Mouse (Mus musculus) hindbrain, embryonic 10.5 days (tissue): ENCODE measurements around the gene Tef. TPM values are rescaled to one million over a fixed set of nuclear protein-coding genes. Genes with fewer than 3 reads are reported as not detected.

Experiments
- DNase-seq: peaks from one replicate; pipeline ENCODE4 v3.0.0-alpha.2; 2017; ENCODE audit warnings: low spot score
- H3K27ac ChIP-seq: fragments of 300-500 bp; sonication (generic); 2 replicates; pipeline ENCODE4 v1.5.1; 2016; ENCODE audit warnings: mild to moderate bottlenecking, moderate library complexity
- H3K27me3 ChIP-seq: fragments of 300-500 bp; sonication (generic); 2 replicates; pipeline ENCODE4 v1.6.1; 2016; ENCODE audit warnings: mild to moderate bottlenecking; ENCODE audit not compliant: poor library complexity, insufficient read depth, severe bottlenecking
- H3K36me3 ChIP-seq: fragments of 300-500 bp; sonication (generic); 2 replicates; pipeline ENCODE4 v1.6.1; 2016; ENCODE audit warnings: mild to moderate bottlenecking, moderate library complexity
- H3K4me1 ChIP-seq: fragments of 300-500 bp; sonication (generic); replicated peaks from 2 replicates; pipeline ENCODE4 v1.6.1; 2016; ENCODE audit warnings: mild to moderate bottlenecking
- H3K4me3 ChIP-seq: fragments of 300-500 bp; sonication (generic); 2 replicates; pipeline ENCODE4 v1.5.1; 2016; ENCODE audit warnings: mild to moderate bottlenecking, moderate library complexity
- H3K9me3 ChIP-seq: fragments of 300-500 bp; sonication (generic); 2 replicates; pipeline ENCODE4 v1.6.1; 2016; ENCODE audit warnings: mild to moderate bottlenecking, moderate library complexity
- WGBS: fragments of 180-500 bp; shearing (Covaris S2); methylation state at CpG from one replicate; pipeline ENCODE4 v1.1.7; 2016; 5-methylcytosine and 5-hydroxymethylcytosine counted together
- polyA plus RNA-seq: library from polyadenylated mRNA; unstranded; fragments of >200 nt; fragmentation: Nextera tagmentation; extraction: Ambion mirVana; gene quantifications from 2 replicates; pipeline ENCODE4 v1.2.1, GENCODE M21; 2016

Tef gene
- polyA plus RNA-seq, 1 experiment from 2014 or later, result 19.4 TPM

DNA sequence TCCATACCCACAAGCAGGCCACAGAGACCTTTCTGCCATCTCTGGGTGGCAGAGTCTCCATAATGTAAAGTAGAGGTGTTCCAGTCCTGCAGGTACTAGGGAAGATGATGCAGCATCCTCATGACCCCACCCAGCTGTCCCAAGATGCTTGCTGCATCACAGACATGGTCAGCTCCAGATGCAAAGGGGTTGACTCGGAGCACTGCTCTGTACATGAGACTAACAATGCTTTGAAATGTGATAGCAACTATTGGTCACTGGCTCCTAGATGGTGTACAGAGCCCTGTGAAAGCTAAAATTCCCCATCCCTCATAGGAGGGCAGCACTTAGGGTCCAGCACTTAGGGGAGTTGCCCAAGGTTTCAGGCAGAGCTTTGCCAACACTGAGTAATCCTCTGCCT is 2.0 kb downstream of the Tef start:
- Histone ChIP-seq H3K4me3 (no peak overlapping the region), H3K9me3 (no peaks in the 10 kb centered on the region), H3K36me3 (no peaks in the 10 kb centered on the region), H3K4me1 (peaks cover 32% of the 10 kb centered on the region), H3K27ac (no peak overlapping the region), H3K27me3 (peaks cover 10% of the 10 kb centered on the region; the same call in 1 of the 2 replicates)
- no peak for DNase-seq
- WGBS, result 55% methylated on average over 1 of the region's 1 CpGs

DNA sequence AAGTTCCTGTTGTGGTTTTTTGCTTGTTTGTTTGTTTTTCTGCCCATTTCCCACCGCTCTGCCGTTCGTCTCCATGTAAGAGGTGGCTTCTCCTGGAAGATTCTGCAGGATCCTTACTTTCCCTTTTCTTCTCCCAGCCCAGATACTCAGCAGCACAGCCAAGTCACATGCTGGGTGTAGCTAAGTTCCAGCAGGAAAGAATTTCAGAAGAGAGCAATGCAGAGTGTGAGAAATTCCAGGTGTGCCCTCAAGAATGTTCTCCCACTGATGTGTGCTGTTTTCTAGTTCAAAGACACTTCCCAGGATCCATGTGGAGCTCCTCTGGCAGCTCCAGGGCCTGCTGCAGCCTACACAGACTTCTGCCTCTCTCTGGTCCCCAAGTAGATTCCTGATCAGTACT is 2.7 kb downstream of the Tef start:
- Histone ChIP-seq H3K27ac (no peak overlapping the region), H3K9me3 (no peaks in the 10 kb centered on the region), H3K4me1 (peaks cover 35% of the 10 kb centered on the region), H3K27me3 (peaks cover 11% of the 10 kb centered on the region; the same call in 1 of the 2 replicates), H3K4me3 (no peak overlapping the region), H3K36me3 (no peaks in the 10 kb centered on the region)
- WGBS, result 84% methylated on average over 3 of the region's 3 CpGs
- no peak for DNase-seq

DNA sequence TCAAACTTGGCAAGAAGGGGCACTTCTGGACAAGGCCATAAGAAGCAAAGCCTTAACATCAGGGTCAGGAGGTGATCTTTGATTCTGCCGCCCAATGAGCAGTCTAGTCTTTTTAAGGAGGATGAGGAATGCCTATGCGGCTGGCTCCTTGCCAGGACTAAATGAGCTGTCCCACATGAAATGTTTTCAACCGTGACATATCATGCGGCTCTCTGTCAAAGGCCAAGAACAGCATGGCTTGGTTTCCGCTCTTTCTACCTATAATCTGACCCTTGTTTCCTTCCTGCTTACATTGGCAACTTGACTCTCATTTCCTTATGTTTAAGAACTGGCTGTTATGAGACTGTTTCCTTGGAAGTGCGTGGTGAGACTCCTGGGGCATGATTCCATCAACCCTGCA is 3.4 kb downstream of the Tef start:
- no peaks in the 10 kb centered on the region for H3K9me3 ChIP-seq
- peaks cover 11% of the 10 kb centered on the region; the same call in 1 of the 2 replicates for H3K27me3 ChIP-seq
- peaks cover 43% of the 10 kb centered on the region for H3K4me1 ChIP-seq
- H3K4me3 ChIP-seq, result no peak overlapping the region
- no peak overlapping the region for H3K27ac ChIP-seq
- 63% methylated on average over 6 of the region's 6 CpGs for WGBS
- no peaks in the 10 kb centered on the region for H3K36me3 ChIP-seq
- no peak for DNase-seq

DNA sequence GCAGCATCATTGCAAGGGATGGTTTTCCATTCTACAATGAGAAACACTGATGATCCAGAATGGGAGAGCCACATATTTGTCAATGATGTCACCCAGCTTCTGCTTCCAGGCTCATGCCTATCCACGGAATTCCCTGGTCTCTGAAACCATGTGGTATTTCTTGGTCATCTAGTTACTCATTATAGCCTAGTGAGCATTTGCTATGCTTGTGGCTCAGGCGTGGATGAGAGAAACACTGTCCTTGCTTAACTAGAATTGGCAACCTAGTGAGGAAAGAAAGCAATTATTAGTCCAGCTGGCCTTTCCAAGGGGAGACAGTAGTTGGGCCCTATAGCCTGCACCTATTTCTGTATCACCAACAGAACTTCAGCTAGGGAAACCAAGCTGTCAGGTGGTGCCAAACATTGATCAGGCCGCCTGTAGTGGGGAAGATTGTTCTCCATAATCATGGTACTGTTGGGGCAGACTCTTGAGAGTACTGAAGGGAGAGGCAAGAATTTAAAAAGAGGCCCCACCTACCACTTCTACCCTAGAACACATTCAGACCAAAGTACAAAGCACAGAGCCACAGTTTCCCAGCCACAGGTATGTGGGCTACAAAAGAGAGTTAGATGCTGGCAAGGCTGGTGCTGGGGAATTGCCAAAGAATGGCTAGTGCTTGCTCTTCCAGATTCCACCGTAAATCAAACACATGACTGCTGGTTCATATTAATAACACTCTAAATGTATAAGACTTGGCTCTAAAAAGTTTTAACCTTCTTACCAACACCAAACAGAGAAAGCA is 4.6 kb downstream of the Tef start:
- Histone ChIP-seq H3K4me1 (peaks cover 51% of the 10 kb centered on the region), H3K36me3 (no peaks in the 10 kb centered on the region), H3K27ac (no peak overlapping the region), H3K4me3 (no peak overlapping the region), H3K27me3 (peaks cover 11% of the 10 kb centered on the region; the same call in 1 of the 2 replicates), H3K9me3 (no peaks in the 10 kb centered on the region)
- 85% methylated on average over 4 of the region's 4 CpGs for WGBS
- DNase-seq, result no peak

DNA sequence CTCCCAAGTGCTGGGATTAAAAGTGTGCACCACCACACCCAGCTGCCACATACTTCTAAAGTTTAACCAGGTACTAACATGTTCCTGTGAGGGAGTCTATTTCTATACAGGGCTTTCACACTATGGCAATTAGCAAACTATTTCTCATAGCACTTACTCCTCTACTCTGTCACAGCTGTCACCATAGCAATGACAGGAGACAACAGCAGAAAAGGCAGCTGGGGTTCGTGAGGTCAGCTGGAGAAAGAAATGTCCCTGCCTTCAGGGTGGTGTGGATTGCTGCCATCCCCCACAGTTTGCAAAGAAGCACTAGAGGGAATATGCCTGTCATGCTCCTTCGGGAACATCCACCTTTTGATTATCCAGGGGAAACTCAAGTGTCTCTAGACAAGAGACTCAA is 6.6 kb downstream of the Tef start:
- 61% methylated on average over 2 of the region's 2 CpGs for WGBS
- Histone ChIP-seq H3K9me3 (no peaks in the 10 kb centered on the region), H3K4me1 (peaks cover 50% of the 10 kb centered on the region), H3K4me3 (no peak overlapping the region), H3K27me3 (peaks cover 7% of the 10 kb centered on the region; the same call in 1 of the 2 replicates), H3K36me3 (no peaks in the 10 kb centered on the region), H3K27ac (no peak overlapping the region)
- no peak for DNase-seq

DNA sequence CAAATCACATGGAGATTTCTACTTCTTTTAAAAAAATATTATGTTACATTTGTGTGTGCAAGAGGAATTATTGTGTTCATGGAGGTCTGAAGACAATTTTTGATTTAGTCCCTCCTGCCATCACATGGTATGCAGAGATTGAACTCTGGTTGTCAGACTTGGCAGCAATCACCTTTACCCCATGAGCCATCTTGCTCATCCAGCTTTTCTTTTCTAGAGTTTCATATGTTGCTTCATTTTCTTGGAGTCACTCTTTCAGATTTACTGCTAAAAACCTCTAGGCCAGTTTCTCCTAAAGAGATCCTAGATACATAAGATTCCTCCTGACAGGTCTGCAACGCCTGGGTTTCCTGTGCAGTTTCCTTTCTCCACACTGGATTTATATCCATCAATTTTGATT is 7.3 kb downstream of the Tef start:
- no peak for DNase-seq
- WGBS, result 68% methylated on average over 1 of the region's 1 CpGs
- peak overlapping the region; percentile 95 for H3K27ac ChIP-seq
- peak overlapping the region; percentile 88 for H3K4me3 ChIP-seq
- H3K27me3 ChIP-seq, result peaks cover 6% of the 10 kb centered on the region; the same call in 1 of the 2 replicates
- no peaks in the 10 kb centered on the region for H3K9me3 ChIP-seq
- peaks cover 50% of the 10 kb centered on the region for H3K4me1 ChIP-seq
- H3K36me3 ChIP-seq, result no peaks in the 10 kb centered on the region

DNA sequence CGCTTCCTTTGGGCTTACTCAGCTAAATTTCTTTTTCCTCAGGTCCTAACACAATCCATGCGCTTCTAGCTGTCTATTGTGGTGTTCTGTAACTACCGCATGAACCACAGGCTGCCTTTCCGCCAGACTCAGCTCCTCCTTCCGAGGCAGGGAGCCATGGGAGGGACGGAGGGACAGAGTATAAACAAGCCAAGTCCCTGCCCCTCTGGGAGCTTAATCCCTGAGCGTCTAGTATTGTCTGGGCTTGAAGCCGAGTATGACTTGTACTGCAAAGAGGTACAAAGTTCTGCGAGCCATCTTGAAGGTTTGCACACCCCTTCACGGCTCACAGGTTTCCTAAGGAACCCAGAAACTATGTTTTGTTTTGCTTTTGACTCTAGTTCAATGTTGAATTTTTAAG is 7.9 kb downstream of the Tef start:
- H3K9me3 ChIP-seq, result no peaks in the 10 kb centered on the region
- H3K27ac ChIP-seq, result peak overlapping the region; percentile 95
- H3K4me1 ChIP-seq, result peaks cover 46% of the 10 kb centered on the region
- H3K36me3 ChIP-seq, result peaks cover 3% of the 10 kb centered on the region
- WGBS, result under 1% methylated on average over 10 of the region's 10 CpGs
- peak overlapping the region; percentile 88 for H3K4me3 ChIP-seq
- peaks cover 6% of the 10 kb centered on the region; the same call in 1 of the 2 replicates for H3K27me3 ChIP-seq
- DNase-seq, result peak; percentile 54

DNA sequence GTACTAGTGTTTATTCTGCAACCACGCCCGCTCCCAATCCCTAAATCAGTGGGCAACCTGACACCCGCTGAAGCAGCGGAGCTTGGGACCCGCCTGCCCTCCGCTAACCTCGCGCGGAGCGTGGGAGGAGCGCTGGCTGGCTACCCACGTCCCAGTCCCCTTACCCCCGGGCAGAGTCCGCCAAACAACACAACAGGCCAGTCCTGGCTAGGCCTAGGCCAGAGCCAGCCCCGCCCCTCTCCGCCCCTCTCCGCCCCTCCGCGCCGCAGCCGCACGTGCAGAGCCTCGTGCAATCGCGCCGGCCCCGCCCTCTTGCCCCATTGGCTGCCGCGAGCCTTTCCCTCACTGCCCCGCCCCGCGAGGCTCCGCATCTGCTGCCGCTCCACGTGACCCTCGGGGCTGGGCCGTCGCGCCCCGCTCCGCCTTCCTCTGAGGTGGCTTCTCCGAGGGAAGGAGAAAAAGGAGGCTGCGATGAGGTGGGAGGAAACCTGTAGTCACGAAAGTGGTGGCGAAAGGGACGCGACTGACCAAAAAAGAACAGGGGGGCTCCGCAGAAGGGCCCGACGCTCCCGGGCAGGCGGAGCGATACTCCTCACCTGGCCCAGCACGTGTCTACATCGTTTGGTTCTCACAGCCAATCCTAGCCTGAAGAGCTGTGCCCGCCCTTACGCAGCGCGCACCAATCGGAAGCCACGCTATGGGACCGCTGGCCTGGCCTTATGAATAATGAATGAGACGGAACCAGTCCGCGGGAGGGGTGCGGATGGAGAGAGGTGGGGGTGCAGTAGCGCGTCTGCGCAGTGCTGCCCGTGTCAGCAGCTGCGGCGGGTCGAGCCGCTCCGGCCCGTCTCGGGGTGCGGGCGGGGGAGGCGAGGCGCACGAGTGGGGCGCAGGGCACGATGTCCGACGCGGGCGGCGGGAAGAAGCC is 8.7 kb downstream of the Tef start:
- Histone ChIP-seq H3K27ac (peak overlapping the region; percentile 95), H3K9me3 (no peaks in the 10 kb centered on the region), H3K36me3 (peaks cover 11% of the 10 kb centered on the region), H3K27me3 (peaks cover 6% of the 10 kb centered on the region; the same call in 1 of the 2 replicates), H3K4me1 (peaks cover 46% of the 10 kb centered on the region), H3K4me3 (peak overlapping the region; percentile 88)
- peak; percentile 98 for DNase-seq
- under 1% methylated on average over 88 of the region's 89 CpGs for WGBS

DNA sequence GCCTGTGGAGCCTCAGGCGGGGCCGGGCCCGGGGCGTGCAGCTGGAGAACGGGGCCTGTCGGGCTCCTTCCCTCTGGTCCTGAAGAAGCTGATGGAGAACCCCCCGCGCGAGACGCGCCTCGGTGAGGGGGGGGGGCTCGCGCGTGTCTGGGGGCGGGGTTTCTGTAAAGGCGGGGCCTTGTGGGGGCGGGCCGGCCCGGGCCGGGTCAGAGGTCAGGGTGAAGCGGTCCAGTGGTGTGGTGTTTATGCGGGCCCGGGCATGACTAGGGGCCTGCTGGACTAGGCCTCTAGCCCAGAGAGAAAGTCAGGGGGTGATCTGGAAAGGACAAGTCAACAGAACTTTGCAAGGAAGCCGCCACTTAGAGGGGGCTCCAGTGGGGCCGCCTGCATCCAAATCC is 9.4 kb downstream of the Tef start:
- no peak for DNase-seq
- Histone ChIP-seq H3K27me3 (peaks cover 6% of the 10 kb centered on the region; the same call in 1 of the 2 replicates), H3K36me3 (peaks cover 18% of the 10 kb centered on the region), H3K4me1 (peaks cover 46% of the 10 kb centered on the region), H3K27ac (peak overlapping the region; percentile 95), H3K9me3 (no peaks in the 10 kb centered on the region), H3K4me3 (peak overlapping the region; percentile 88)
- under 1% methylated on average over 22 of the region's 26 CpGs for WGBS

DNA sequence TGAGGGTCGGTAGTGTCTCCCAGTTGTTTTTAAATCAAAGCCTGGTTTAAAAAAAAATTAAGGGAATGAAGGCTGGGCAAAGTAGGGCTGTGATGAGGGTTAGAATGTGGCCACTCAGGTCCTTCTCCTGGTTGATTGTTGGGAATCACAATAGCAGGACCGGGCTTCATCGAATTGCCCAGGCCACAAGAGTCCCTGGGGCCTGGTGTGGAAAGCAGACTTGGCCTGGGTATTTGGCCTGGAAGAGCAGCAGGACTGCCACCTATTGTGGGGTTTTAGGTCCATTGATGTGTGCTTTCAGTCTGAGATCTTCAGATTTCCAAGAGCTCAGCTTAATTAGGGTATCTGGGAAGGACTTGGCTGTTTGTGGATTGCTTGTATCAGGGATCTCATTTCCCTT is 10.1 kb downstream of the Tef start:
- Histone ChIP-seq H3K4me3 (peak overlapping the region; percentile 88), H3K36me3 (peaks cover 24% of the 10 kb centered on the region)
- 31% methylated on average over 3 of the region's 3 CpGs for WGBS

DNA sequence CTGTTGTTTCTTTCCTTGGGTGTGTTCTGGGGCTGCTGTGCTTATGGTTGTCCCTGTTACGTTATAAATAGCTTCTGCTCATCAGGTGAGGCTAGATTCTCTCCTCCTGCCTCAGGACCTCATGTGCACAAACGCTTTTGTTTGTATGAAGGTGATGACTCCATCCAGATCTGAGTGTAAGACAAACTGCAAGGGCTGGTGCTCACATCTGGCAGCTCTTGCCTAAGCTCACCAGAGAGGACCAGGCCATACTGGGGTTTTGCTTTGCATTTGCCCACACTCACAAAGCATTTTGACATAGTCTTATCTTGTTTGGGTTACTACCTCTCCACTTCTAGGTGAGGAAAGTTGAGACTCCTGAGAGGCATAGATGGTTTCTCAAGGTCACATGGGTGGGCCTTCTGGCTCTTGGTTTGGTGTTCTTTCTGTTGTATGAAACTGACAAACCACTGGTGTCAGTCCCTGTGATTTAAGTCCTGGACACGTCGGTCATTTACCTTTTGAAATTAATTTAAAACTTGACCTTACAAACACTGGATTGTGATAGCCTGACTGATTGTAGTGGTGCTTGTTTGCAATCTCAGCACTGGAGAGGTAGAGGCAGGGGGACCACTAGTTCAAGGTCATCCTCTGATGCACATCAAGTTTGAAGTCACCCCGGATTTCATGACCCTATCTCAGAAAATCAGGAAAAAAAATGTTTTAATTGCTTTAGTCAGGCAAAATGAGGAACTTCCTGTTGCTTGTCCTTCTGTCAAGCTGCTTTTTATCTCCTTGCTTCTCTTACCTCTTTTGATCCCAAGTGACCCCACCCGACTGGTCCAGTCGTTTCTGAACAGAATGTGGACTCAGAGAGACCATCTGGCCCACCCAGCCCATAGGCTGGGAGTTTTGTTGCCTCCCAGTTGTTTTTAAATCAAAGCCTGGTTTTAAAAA is 10.7 kb downstream of the Tef start:
- Histone ChIP-seq H3K36me3 (peaks cover 31% of the 10 kb centered on the region), H3K27me3 (peaks cover 6% of the 10 kb centered on the region; the same call in 1 of the 2 replicates), H3K4me3 (peak overlapping the region; percentile 88), H3K9me3 (no peaks in the 10 kb centered on the region), H3K27ac (no peak overlapping the region), H3K4me1 (peaks cover 46% of the 10 kb centered on the region)
- DNase-seq, result no peak
- 77% methylated on average over 7 of the region's 7 CpGs for WGBS

More for the DNA sequence above, 10.1 kb downstream of the Tef start:
- H3K27me3 ChIP-seq, result peaks cover 6% of the 10 kb centered on the region; the same call in 1 of the 2 replicates
- peak overlapping the region; percentile 95 for H3K27ac ChIP-seq
- H3K9me3 ChIP-seq, result no peaks in the 10 kb centered on the region
- H3K4me1 ChIP-seq, result peaks cover 46% of the 10 kb centered on the region
- no peak for DNase-seq
